Mouse (Mus musculus) gastrocnemius, postnatal 4 days (tissue): ENCODE measurements around the gene Ccdc40. TPM values are rescaled to one million over a fixed set of nuclear protein-coding genes. Genes with fewer than 3 reads are reported as not detected.

ENCODE experiments used
- total RNA-seq, 2 experiments: library from RNA; stranded (reverse); gene quantifications; 2 replicates each; pipeline ENCODE4 v1.2.3; 2021

The Ccdc40 gene
- total RNA-seq, 2 experiments from 2014 or later, result 0.12 to 0.16 TPM

Other genes starting within 250 kb of the Ccdc40 start
- not detected for gene Enpp7, start 240.4 kb upstream of the Ccdc40 start, total RNA-seq
- 1 to 10 TPM; 5.4 to 5.6 TPM for gene Cbx2, start 205.6 kb upstream of the Ccdc40 start, total RNA-seq
- gene Cbx8, start 187.6 kb upstream of the Ccdc40 start, total RNA-seq, result 1 to 10 TPM; 4.6 to 5.3 TPM
- gene Cbx4, start 142.4 kb upstream of the Ccdc40 start, total RNA-seq, result 10 to 100 TPM; 10.4 to 10.7 TPM
- 10 to 100 TPM; 23.3 to 23.6 TPM for gene Tbc1d16, start 73 bp upstream of the Ccdc40 start, total RNA-seq
- 10 to 100 TPM; 59.2 to 69.4 TPM for gene Gaa, start 39.3 kb downstream of the Ccdc40 start, total RNA-seq
- gene Eif4a3, start 71.5 kb downstream of the Ccdc40 start, total RNA-seq, result 100 to 1,000 TPM; 106 to 113 TPM
- gene Card14, start 79.2 kb downstream of the Ccdc40 start, total RNA-seq, result under 1 TPM; 0.73 to 0.93 TPM
- 1 to 10 TPM; 5.9 to 6.5 TPM for gene Sgsh, start 127.0 kb downstream of the Ccdc40 start, total RNA-seq
- gene Slc26a11, start 127.0 kb downstream of the Ccdc40 start, total RNA-seq, result 1 to 10 TPM; 5.3 TPM
- 10 to 100 TPM in 1 of 2 experiments, 1 to 10 TPM in 1; 9.2 to 10.9 TPM for gene Rnf213, start 164.5 kb downstream of the Ccdc40 start, total RNA-seq